Mouse (Mus musculus): ENCODE measurements around the gene Gpc5.

DNA sequence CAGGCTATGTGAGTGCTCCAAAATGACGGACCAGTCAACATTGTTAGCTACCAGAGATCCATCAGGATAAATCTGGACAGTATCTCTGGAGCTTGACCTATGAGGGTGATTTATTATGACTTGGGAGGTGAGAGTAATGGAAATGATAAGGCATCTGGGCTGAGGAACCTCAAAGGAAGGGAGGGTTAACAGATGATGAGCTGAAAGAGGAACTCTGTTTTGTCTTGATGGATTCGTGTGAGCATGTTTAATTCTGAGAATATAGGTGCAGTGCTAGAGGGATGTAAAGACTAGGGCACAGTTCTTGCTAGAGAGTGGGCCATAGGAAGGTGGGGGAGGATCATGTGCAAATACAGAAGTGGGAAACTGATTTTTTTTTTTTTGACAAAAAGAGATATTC lies 232.2 kb downstream of the Gpc5 start:
- TF ChIP-seq POLR2A (IDR thresholded peaks at IDR 0.05; ENCODE audit: insufficient read depth, low read depth, low read length) (no peak), CTCF (IDR thresholded peaks at IDR 0.05; ENCODE audit: insufficient read depth, low read depth, low read length) (no peak)

Data from olfactory bulb, adult 2 months (tissue).